Mouse (Mus musculus): Measurements from ENCODE around the gene Cox10. TPM values are rescaled to one million over a fixed set of nuclear protein-coding genes. Genes with fewer than 3 reads are reported as not detected.

The Cox10 gene
- total RNA-seq, 2 experiments from 2014 or later: 26.8 to 27.2 TPM

- DNase-seq (ENCODE audit: low spot score in 2 of 2): no peak
Observed at GRCm38 (mm10) chr11:64051195-64051968, 27.9 kb downstream of the Cox10 start.

DNA sequence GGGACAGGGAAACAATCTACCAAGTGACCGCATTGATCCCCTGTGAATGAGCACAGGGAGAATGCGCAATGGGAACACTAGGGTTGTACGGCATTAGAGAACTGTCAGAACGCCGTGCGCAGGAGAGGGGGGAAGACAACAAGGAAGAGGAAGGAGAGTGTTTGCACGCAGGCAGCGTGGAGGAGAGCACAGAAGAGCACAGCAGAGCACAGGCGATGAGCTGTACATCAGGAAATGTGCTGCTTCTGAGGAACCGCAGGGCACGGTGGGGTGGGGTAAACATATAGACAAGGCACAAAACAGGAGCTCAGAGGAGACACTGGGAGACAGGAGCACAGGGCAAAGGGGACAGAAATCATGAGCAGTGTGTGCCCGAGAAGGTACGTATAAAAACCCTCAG lies 31.8 kb downstream of the Cox10 start:
- DNase-seq (ENCODE audit: low spot score in 2 of 2): no peak

DNA sequence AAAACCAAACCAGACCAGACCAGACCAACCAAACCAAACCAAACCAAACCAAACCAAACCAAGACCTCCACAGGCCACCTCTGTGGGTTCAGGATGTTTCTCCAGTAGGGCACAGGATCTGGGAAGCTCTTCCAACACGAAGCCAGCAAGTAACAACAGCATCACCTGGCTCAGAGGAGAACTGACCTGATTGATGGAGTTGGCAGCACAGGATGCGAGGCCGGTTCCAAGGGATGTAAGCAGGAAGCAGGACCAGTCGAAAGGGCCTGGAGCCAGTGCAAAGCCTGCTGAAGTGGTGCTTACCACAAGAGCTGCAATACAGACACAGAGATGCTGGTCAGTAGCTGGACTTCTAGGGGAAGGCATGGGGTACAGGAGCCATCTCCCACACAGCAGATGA lies 34.2 kb downstream of the Cox10 start:
- no peak for DNase-seq (ENCODE audit: low spot score in 2 of 2)

DNA sequence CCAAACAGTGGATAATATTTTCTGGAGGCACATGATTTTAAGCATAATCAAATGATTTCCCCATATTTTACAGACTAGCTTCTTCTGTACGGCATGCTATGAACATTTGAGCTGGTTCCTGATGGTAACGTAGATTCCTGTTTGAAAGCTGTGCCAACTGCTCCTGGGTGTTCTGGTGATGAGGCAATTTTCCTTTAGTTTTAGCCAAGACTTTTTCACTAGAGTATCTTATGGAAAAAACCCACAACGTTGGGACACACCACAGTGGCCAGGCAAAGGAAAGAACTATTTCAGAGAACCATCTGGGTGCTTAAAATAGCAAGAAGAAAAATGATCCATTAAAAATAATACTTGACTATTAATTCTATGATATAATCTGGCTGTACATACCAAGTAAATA lies 35.2 kb downstream of the Cox10 start:
- no peak for DNase-seq (ENCODE audit: low spot score in 2 of 2)

- DNase-seq (ENCODE audit: low spot score in 2 of 2): no peak
Observed at GRCm38 (mm10) chr11:64041281-64041680, 38.0 kb downstream of the Cox10 start.

- no peak for DNase-seq (ENCODE audit: low spot score in 2 of 2)
Observed at GRCm38 (mm10) chr11:64039600-64039999, 39.7 kb downstream of the Cox10 start.

GRCm38 (mm10) chr11:64037471-64038125 lies 41.7 kb downstream of the Cox10 start:
- no peak for DNase-seq (ENCODE audit: low spot score in 2 of 2)

DNA sequence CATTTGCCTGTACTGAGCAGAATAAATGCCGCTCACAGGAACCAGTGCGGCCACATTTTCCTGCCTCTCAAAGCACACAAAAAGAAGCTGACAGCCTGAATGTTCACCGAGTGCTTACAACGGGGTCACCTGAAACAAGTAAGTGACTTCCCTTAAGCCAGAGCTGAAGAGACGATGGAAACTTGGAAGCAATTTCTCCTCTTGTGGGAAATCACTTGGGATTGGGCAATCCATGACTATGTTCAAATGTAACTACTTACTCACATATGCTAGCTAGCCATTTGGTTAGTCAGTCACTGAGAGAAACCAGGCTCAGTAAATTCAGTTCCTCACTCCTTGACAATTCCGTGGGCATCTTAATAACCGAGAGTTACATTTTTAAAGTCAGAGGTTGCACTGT lies 43.0 kb downstream of the Cox10 start:
- no peak for DNase-seq (ENCODE audit: low spot score in 2 of 2)

GRCm38 (mm10) chr11:64035709-64036108 lies 43.6 kb downstream of the Cox10 start:
- no peak for DNase-seq (ENCODE audit: low spot score in 2 of 2)

GRCm38 (mm10) chr11:64034686-64035085 lies 44.6 kb downstream of the Cox10 start:
- DNase-seq (ENCODE audit: low spot score in 2 of 2): no peak

DNA sequence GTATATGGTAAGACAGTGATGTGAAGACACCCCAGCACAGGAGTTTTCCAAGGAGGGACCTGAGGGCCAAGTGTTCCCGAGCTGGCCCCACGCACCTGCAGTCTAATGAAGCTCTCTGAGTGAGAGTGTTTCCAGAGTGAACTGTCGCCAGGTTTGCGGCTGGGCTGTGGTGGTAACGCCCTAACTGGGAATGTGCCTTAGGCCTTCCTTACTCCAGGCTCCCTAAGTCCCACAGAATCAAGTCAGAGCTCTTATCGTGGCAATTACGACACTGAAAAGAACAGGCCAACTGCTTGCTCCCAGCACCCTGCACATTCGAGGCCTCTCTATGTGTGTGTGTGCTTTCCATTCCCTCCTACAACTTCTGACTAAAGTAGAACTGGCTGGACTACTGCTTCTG lies 51.8 kb downstream of the Cox10 start:
- no peak for DNase-seq (ENCODE audit: low spot score in 2 of 2)

DNA sequence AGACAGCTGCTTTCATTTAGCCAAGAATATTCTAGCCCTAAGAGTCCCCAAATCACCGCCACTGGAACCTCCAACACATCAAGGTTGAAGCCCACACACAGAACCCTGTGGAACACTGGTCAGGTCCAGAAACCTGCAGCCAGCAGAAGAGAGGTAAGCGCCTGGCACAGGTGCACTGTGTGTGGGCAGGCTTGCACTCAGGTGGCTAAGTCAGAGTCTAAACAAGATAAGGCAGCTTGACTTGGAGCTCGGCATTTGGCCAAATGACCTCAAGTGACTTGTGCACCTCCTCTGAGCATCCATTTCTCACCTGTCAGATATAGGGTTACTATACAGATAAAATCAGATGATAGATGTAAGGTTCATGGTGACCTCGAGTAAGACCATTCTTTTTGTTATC lies 53.4 kb downstream of the Cox10 start:
- DNase-seq (ENCODE audit: low spot score in 2 of 2): no peak

DNA sequence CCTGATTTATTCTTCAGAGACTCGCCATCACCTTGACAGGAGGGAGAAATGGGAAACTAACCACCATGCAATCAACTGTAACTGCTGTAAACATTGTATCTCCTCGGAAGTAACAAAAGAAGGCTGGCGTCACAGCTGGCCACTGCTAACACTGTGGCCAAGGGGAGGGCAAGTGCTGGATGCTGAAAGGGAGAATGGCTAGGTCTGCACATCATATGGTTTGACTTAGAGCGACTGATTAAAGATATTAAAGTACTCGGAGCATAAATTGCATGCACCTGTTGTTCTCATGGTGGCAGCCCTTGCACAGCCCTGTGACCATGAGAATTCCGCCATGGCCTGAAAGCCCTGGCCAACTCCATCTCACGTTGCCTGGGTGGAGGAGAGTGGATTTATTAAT lies 54.7 kb downstream of the Cox10 start:
- no peak for DNase-seq (ENCODE audit: low spot score in 2 of 2)

- DNase-seq (ENCODE audit: low spot score in 2 of 2): no peak
Observed at GRCm38 (mm10) chr11:64023380-64023981, 55.8 kb downstream of the Cox10 start.

- no peak for DNase-seq (ENCODE audit: low spot score in 2 of 2)
Observed at GRCm38 (mm10) chr11:64022403-64023047, 56.7 kb downstream of the Cox10 start.

- DNase-seq (ENCODE audit: low spot score in 2 of 2): no peak
Observed at GRCm38 (mm10) chr11:64019235-64019634, 60.0 kb downstream of the Cox10 start.

DNA sequence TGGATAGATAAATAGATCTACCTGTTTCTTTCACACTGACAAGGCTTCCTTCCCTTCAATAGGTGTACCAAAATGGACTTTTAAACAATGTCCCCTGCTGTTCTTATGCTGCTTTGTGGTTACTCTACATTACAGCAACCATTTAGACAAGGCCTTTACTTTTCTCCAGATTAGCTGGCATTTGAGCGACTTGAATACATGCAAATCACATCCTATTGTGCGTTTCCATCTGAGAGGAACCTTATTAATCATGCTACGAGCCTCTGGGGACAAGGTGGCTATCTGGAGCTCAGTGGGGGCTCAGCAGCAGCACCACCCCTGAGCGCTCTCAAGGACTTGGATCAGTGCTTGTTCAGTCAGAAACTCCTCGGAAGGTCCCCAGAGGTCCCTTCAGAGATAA lies 61.1 kb downstream of the Cox10 start:
- DNase-seq (ENCODE audit: low spot score in 2 of 2): no peak

GRCm38 (mm10) chr11:64015309-64015708 lies 64.0 kb downstream of the Cox10 start:
- no peak for DNase-seq (ENCODE audit: low spot score in 2 of 2)

GRCm38 (mm10) chr11:64010724-64011496 lies 68.4 kb downstream of the Cox10 start:
- no peak for DNase-seq (ENCODE audit: low spot score in 2 of 2)

GRCm38 (mm10) chr11:64004152-64004551 lies 75.1 kb downstream of the Cox10 start:
- no peak for DNase-seq (ENCODE audit: low spot score in 2 of 2)

- no peak for DNase-seq (ENCODE audit: low spot score in 2 of 2)
Observed at GRCm38 (mm10) chr11:64003484-64003883, 75.8 kb downstream of the Cox10 start.
